Mouse (Mus musculus) spleen, adult 2 months (tissue): ENCODE measurements around the gene Sema4f. TPM values are rescaled to one million over a fixed set of nuclear protein-coding genes. Genes with fewer than 3 reads are reported as not detected.

Source experiments
- DNase-seq, 2 experiments: peaks; one replicate each; pipeline versions ENCODE4 v3.0.0 to v3.0.0-alpha.2; 2012 to 2021; ENCODE audit warnings: low spot score in 2 of 2, low read depth in 1 of 2
- H3K27ac ChIP-seq: fragments of 200-500 bp; 2 replicates; pipeline ENCODE4 v1.5.1; 2012; ENCODE audit warnings: low read length, inconsistent platforms; ENCODE audit not compliant: insufficient read depth
- H3K27me3 ChIP-seq: fragments of 200-500 bp; 2 replicates; pipeline ENCODE4 v1.6.1; 2012; ENCODE audit warnings: mild to moderate bottlenecking, moderate library complexity, low read length, inconsistent platforms; ENCODE audit not compliant: control insufficient read depth, insufficient read depth
- H3K36me3 ChIP-seq: fragments of 200-500 bp; 2 replicates; pipeline ENCODE4 v1.6.1; 2012; ENCODE audit warnings: mild to moderate bottlenecking, low read length, inconsistent platforms; ENCODE audit not compliant: control insufficient read depth, insufficient read depth
- H3K4me1 ChIP-seq: fragments of 200-500 bp; 2 replicates; pipeline ENCODE4 v1.6.1; 2011; ENCODE audit warnings: inconsistent platforms; ENCODE audit not compliant: control insufficient read depth, insufficient read depth, insufficient read length
- H3K4me3 ChIP-seq: fragments of 200-500 bp; 2 replicates; pipeline ENCODE4 v1.5.1; 2011; ENCODE audit warnings: mild to moderate bottlenecking, inconsistent platforms; ENCODE audit not compliant: insufficient read depth, insufficient read length; ENCODE audit errors: extremely low read depth
- CTCF ChIP-seq: fragments of 200-500 bp; IDR thresholded peaks from 2 replicates; pipeline ENCODE4 v1.5.1; 2011; ENCODE audit warnings: mild to moderate bottlenecking, inconsistent platforms; ENCODE audit not compliant: insufficient read depth, insufficient read length, insufficient replicate concordance; ENCODE audit errors: extremely low read depth
- POLR2A ChIP-seq: fragments of 200-500 bp; IDR thresholded peaks from 2 replicates; pipeline ENCODE4 v1.6.1; 2011; ENCODE audit warnings: low read depth, low read length, inconsistent platforms
- WGBS: fragments of 180-500 bp; shearing (Covaris S2); methylation state at CpG from one replicate; pipeline ENCODE4 v1.1.7; 2018; 5-methylcytosine and 5-hydroxymethylcytosine counted together
- polyA plus RNA-seq: library from polyadenylated mRNA; depleted of rRNA; stranded (reverse); fragments of >200 nt; gene quantifications from 2 replicates; pipeline ENCODE4 v1.2.3, GENCODE M21; 2012

Sema4f gene
- polyA plus RNA-seq, 1 experiment = 3.2 TPM

GRCm38 (mm10) chr6:82915889-82916288 lies 23.7 kb downstream of the Sema4f start:
- Histone ChIP-seq H3K4me3 (no peak overlapping the region), H3K27me3 (no peaks in the 10 kb centered on the region), H3K36me3 (no peaks in the 10 kb centered on the region), H3K4me1 (peaks cover 10% of the 10 kb centered on the region; the same call in 1 of the 2 replicates), H3K27ac (no peak overlapping the region)
- WGBS = 45% methylated on average over 3 of the region's 3 CpGs
- TF ChIP-seq CTCF (peak; percentile 79; the same call in 1 of the 2 replicates), POLR2A (no peak)
- DNase-seq = peak in 1 of 2 experiments; percentile 63

- peak in 1 of 2 experiments; percentile 47 for DNase-seq
- Histone ChIP-seq H3K4me3 (peak overlapping the region; percentile 31), H3K36me3 (no peaks in the 10 kb centered on the region), H3K4me1 (peaks cover 10% of the 10 kb centered on the region; the same call in 1 of the 2 replicates), H3K27me3 (no peaks in the 10 kb centered on the region), H3K27ac (peak overlapping the region; percentile 42)
- 8% methylated on average over 28 of the region's 28 CpGs for WGBS
- no peak for TF ChIP-seq CTCF
These were observed 26.0 kb downstream of the Sema4f start for GRCm38 (mm10) chr6:82913336-82914247.

- H3K4me1 ChIP-seq = peaks cover 10% of the 10 kb centered on the region; the same call in 1 of the 2 replicates
These were observed 28.3 kb downstream of the Sema4f start for GRCm38 (mm10) chr6:82911303-82911702.

GRCm38 (mm10) chr6:82909136-82909855 lies 30.3 kb downstream of the Sema4f start:
- Histone ChIP-seq H3K4me1 (peaks cover 10% of the 10 kb centered on the region; the same call in 1 of the 2 replicates), H3K4me3 (no peak overlapping the region), H3K27ac (no peak overlapping the region), H3K36me3 (no peaks in the 10 kb centered on the region), H3K27me3 (no peaks in the 10 kb centered on the region)
- peak; percentile 31; the same call in 1 of the 2 replicates for TF ChIP-seq CTCF
- no peak for TF ChIP-seq POLR2A
- 31% methylated on average over 14 of the region's 14 CpGs for WGBS
- no peak for DNase-seq

More at GRCm38 (mm10) chr6:82911303-82911702, 28.3 kb downstream of the Sema4f start:
- H3K27me3 ChIP-seq = no peaks in the 10 kb centered on the region
- TF ChIP-seq CTCF (no peak), POLR2A (no peak)
- no peak overlapping the region for H3K4me3 ChIP-seq
- 86% methylated on average over 5 of the region's 5 CpGs for WGBS
- H3K36me3 ChIP-seq = no peaks in the 10 kb centered on the region
- H3K27ac ChIP-seq = no peak overlapping the region
- no peak for DNase-seq

GRCm38 (mm10) chr6:82908034-82908433 lies 31.5 kb downstream of the Sema4f start:
- Histone ChIP-seq H3K27me3 (no peaks in the 10 kb centered on the region), H3K4me3 (no peak overlapping the region), H3K4me1 (peaks cover 2% of the 10 kb centered on the region; the same call in 1 of the 2 replicates), H3K27ac (no peak overlapping the region), H3K36me3 (no peaks in the 10 kb centered on the region)
- no peak for DNase-seq
- no peak for TF ChIP-seq CTCF
- no peak for TF ChIP-seq POLR2A
- 51% methylated on average over 8 of the region's 8 CpGs for WGBS

GRCm38 (mm10) chr6:82906985-82907384 lies 32.6 kb downstream of the Sema4f start:
- no peaks in the 10 kb centered on the region for H3K36me3 ChIP-seq
- no peaks in the 10 kb centered on the region for H3K4me1 ChIP-seq
- no peaks in the 10 kb centered on the region for H3K27me3 ChIP-seq
- 70% methylated on average over 3 of the region's 3 CpGs for WGBS
- no peak for DNase-seq
- TF ChIP-seq POLR2A = no peak
- TF ChIP-seq CTCF = no peak
- H3K27ac ChIP-seq = no peak overlapping the region
- H3K4me3 ChIP-seq = no peak overlapping the region
